In genomic region chr4:148901275-148902052, GRCm38 (mm10) we compare ENCODE assay signal across 7 mouse cellular contexts.
DNase-seq lines count a peak whose midpoint lies in the region; ATAC-seq and TF ChIP-seq lines count a peak whose summit lies in the region.

No protein-coding gene starts in this region.

- no peak overlapping the region; the same call in 1 of the 2 replicates for H3K27ac ChIP-seq in lung, embryonic 14.5 days (ENCODE audit: low read depth)
- no peak overlapping the region for H3K27ac ChIP-seq in embryonic facial prominence, embryonic 12.5 days
- H3K27ac ChIP-seq in intestine, embryonic 15.5 days: peak overlapping the region; percentile 44; the same call in 1 of the 2 replicates

- H3K9me3 ChIP-seq in lung, embryonic 14.5 days (ENCODE audit: low read depth, low read length): no peaks in the 10 kb centered on the region
- no peaks in the 10 kb centered on the region for H3K9me3 ChIP-seq in embryonic facial prominence, embryonic 12.5 days
- H3K9me3 ChIP-seq in intestine, embryonic 15.5 days: no peaks in the 10 kb centered on the region

- H3K36me3 ChIP-seq in lung, embryonic 14.5 days (ENCODE audit: insufficient read depth): no peaks in the 10 kb centered on the region
- no peaks in the 10 kb centered on the region for H3K36me3 ChIP-seq in embryonic facial prominence, embryonic 12.5 days
- H3K36me3 ChIP-seq in intestine, embryonic 15.5 days: no peaks in the 10 kb centered on the region
- no peaks in the 10 kb centered on the region for H3K36me3 ChIP-seq in myocyte (ENCODE audit: control insufficient read depth, insufficient read depth)

- no peak for TF ChIP-seq POLR2A in myocyte (IDR thresholded peaks at IDR 0.05; ENCODE audit: insufficient read length, low read depth)

- ATAC-seq in lung, embryonic 14.5 days (ENCODE audit: insufficient read depth): peak; percentile 13
- ATAC-seq in embryonic facial prominence, embryonic 12.5 days (ENCODE audit: insufficient number of reproducible peaks, insufficient read depth, low FRiP score, low TSS enrichment): no peak
- ATAC-seq in intestine, embryonic 15.5 days: peak; percentile 9; the same call in 1 of the 2 replicates

- peak overlapping the region; percentile 68 for H3K4me3 ChIP-seq in lung, embryonic 14.5 days (ENCODE audit: low read depth, low read length)
- peak overlapping the region; percentile 51 for H3K4me3 ChIP-seq in embryonic facial prominence, embryonic 12.5 days
- peak overlapping the region; percentile 70 for H3K4me3 ChIP-seq in intestine, embryonic 15.5 days (replicated peaks)
- peak overlapping the region; percentile 20 for H3K4me3 ChIP-seq in myocyte

- no peaks in the 10 kb centered on the region for H3K79me2 ChIP-seq in myocyte (ENCODE audit: control insufficient read depth, insufficient read depth)

- peaks cover 41% of the 10 kb centered on the region for H3K27me3 ChIP-seq in lung, embryonic 14.5 days (ENCODE audit: insufficient read depth, low read length)
- peaks cover 93% of the 10 kb centered on the region for H3K27me3 ChIP-seq in embryonic facial prominence, embryonic 12.5 days
- H3K27me3 ChIP-seq in intestine, embryonic 15.5 days (replicated peaks): 0 out of 2 replicates have a peak, but pooled peaks cover 2% of the 10 kb centered on the region
- H3K27me3 ChIP-seq in myocyte (ENCODE audit: control insufficient read depth, insufficient read depth, insufficient read length): peaks cover 22% of the 10 kb centered on the region

- peak overlapping the region; percentile 98 for H3K4me2 ChIP-seq in lung, embryonic 14.5 days
- peak overlapping the region; percentile 93 for H3K4me2 ChIP-seq in embryonic facial prominence, embryonic 12.5 days (replicated peaks)
- H3K4me2 ChIP-seq in intestine, embryonic 15.5 days (replicated peaks): peak overlapping the region; percentile 98
- peak overlapping the region; percentile 77 for H3K4me2 ChIP-seq in myocyte (ENCODE audit: low read depth)

- WGBS in lung, embryonic 14.5 days: under 1% methylated on average over 60 of the region's 64 CpGs
- under 1% methylated on average over 55 of the region's 64 CpGs for WGBS in embryonic facial prominence, embryonic 12.5 days
- WGBS in intestine, embryonic 15.5 days: 2% methylated on average over 64 of the region's 64 CpGs

- no peak for DNase-seq in lung, embryonic 14.5 days
- no peak for DNase-seq in lung, postnatal 14 days
- DNase-seq in right cerebral cortex, postnatal 36 days (ENCODE audit: low spot score in 2 of 2): no peak
- DNase-seq in urinary bladder, postnatal 4 days (ENCODE audit: low spot score in 2 of 2): no peak

- H3K9ac ChIP-seq in lung, embryonic 14.5 days: peak overlapping the region; percentile 60
- peak overlapping the region; percentile 39 for H3K9ac ChIP-seq in embryonic facial prominence, embryonic 12.5 days
- peak overlapping the region; percentile 64 for H3K9ac ChIP-seq in intestine, embryonic 15.5 days

- no peaks in the 10 kb centered on the region for H3K4me1 ChIP-seq in lung, embryonic 14.5 days (ENCODE audit: insufficient read depth)
- peaks cover 8% of the 10 kb centered on the region; the same call in 1 of the 2 replicates for H3K4me1 ChIP-seq in embryonic facial prominence, embryonic 12.5 days
- H3K4me1 ChIP-seq in intestine, embryonic 15.5 days (replicated peaks): peaks cover 28% of the 10 kb centered on the region

- peak overlapping the region; percentile 31 for H3ac ChIP-seq in myocyte (ENCODE audit: control insufficient read depth, insufficient read length)

- TF ChIP-seq CTCF in lung, embryonic 14.5 days (IDR thresholded peaks at IDR 0.05; ENCODE audit: low read depth): no peak

TF ChIP-seq in myocyte, 11 proteins besides CTCF, POLR2A, EP300 and RAD21:
- TF ChIP-seq E2F4 (IDR thresholded peaks at IDR 0.05; ENCODE audit: insufficient read depth): no peak
- no peak for TF ChIP-seq REST (IDR thresholded peaks at IDR 0.05; ENCODE audit: insufficient read depth, insufficient read length)
- TF ChIP-seq MAX (IDR thresholded peaks at IDR 0.05; ENCODE audit: low read depth): no peak
- no peak for TF ChIP-seq MYOG (IDR thresholded peaks at IDR 0.05; ENCODE audit: control insufficient read depth in 1 of 3, insufficient read depth in 1 of 3, insufficient read length in 2 of 3, low read depth in 2 of 3)
- no peak for TF ChIP-seq TCF3 (IDR thresholded peaks at IDR 0.05; ENCODE audit: insufficient read length, low read depth)
- no peak for TF ChIP-seq SRF (IDR thresholded peaks at IDR 0.05; ENCODE audit: control insufficient read depth, insufficient read length, low read depth)
- no peak for TF ChIP-seq USF1 (IDR thresholded peaks at IDR 0.05; ENCODE audit: low read depth)
- no peak for TF ChIP-seq CEBPB (IDR thresholded peaks at IDR 0.05; ENCODE audit: insufficient read depth, poor library complexity, severe bottlenecking)

Comparison
In these comparisons a context has a peak if more than half of its experiments do, and no peak if none do; other contexts are left out.
1. H3K4me3 ChIP-seq: peak in every context shown above with its lines; median percentile 70 in intestine, embryonic 15.5 days; 68 in lung, embryonic 14.5 days; 51 in embryonic facial prominence, embryonic 12.5 days; 20 in myocyte.